ENCODE assay signal across 9 mouse cellular contexts in the genomic region with DNA sequence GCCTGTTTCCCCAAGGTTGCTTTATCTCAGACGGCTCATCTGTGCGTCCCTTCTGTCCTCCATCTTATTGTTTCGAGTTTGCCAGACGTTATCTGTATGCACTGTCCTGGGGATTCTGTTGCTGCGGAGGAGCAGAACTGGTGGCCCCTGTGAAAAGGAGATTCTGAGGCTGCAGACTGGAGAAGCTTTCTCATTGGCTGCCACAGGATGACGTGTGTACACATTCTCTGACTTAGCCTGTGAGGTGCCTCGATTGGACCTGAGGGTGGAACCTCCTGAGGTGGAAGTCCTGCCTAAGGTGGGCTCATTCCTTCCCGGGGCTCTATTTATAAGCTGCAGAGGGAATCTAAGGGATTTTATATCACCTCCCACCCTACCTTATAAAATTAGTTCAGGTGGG. TPM values are rescaled to one million over a fixed set of nuclear protein-coding genes. Genes with fewer than 3 reads are reported as not detected.
A peak's percentile ranks its signal among the peaks of the same experiment; 100 is the strongest.
DNase-seq lines count a peak whose midpoint lies in the region; ATAC-seq lines count a peak whose summit lies in the region.
"Had no signal": no experiment of that assay in that cellular context is flagged by ENCODE, and none has a peak within 500 bp of the region (broad histone marks: within the 10 kb centered on the region; RNA-seq: fewer than 3 reads in every experiment).

No protein-coding gene starts in this region.

- H3K4me2 ChIP-seq in forebrain, embryonic 12.5 days = peak overlapping the region; percentile 9; the same call in 1 of the 2 replicates
- H3K4me2 ChIP-seq in liver, embryonic 15.5 days = peak overlapping the region; percentile 71

- peaks cover 34% of the 10 kb centered on the region for H3K4me1 ChIP-seq in heart, embryonic 10.5 days
- peaks cover 31% of the 10 kb centered on the region for H3K4me1 ChIP-seq in forebrain, embryonic 12.5 days
- peaks cover 51% of the 10 kb centered on the region for H3K4me1 ChIP-seq in liver, embryonic 15.5 days (replicated peaks)

- H3K4me3 ChIP-seq in heart, embryonic 10.5 days = peak overlapping the region; percentile 45
- no peak overlapping the region for H3K4me3 ChIP-seq in forebrain, embryonic 12.5 days (replicated peaks)
- H3K4me3 ChIP-seq in liver, embryonic 15.5 days (replicated peaks) = peak overlapping the region; percentile 48

- no peak overlapping the region for H3K9ac ChIP-seq in forebrain, embryonic 12.5 days
- peak overlapping the region; percentile 19 for H3K9ac ChIP-seq in liver, embryonic 15.5 days

- peak; percentile 94 for DNase-seq in heart, embryonic 10.5 days (ENCODE audit: low spot score)
- DNase-seq in heart, postnatal 4 days = no peak
- DNase-seq in ES-CJ7 (ENCODE audit: low read depth, low spot score) = peak; percentile 90
- peak; percentile 24 for DNase-seq in testis, postnatal 14 days (ENCODE audit: low spot score)
- DNase-seq in adrenal gland, postnatal 10 days = no peak

- H3K27me3 ChIP-seq in heart, embryonic 10.5 days (ENCODE audit: insufficient read depth, poor library complexity, severe bottlenecking) = no peaks in the 10 kb centered on the region
- H3K27me3 ChIP-seq in forebrain, embryonic 12.5 days = no peaks in the 10 kb centered on the region
- no peaks in the 10 kb centered on the region for H3K27me3 ChIP-seq in liver, embryonic 15.5 days
- H3K27me3 ChIP-seq: Patski had no signal

- 0 out of 2 replicates have a peak, but pooled peaks cover 3% of the 10 kb centered on the region for H3K36me3 ChIP-seq in heart, embryonic 10.5 days
- peaks cover 4% of the 10 kb centered on the region for H3K36me3 ChIP-seq in forebrain, embryonic 12.5 days (replicated peaks)
- H3K36me3 ChIP-seq in liver, embryonic 15.5 days (replicated peaks) = no peaks in the 10 kb centered on the region

- ATAC-seq in forebrain, embryonic 12.5 days (ENCODE audit: low FRiP score) = peak; percentile 58; the same call in 1 of the 2 replicates
- peak; percentile 96 for ATAC-seq in liver, embryonic 15.5 days (ENCODE audit: insufficient read depth)
- ATAC-seq in cerebellum, adult (ENCODE audit: insufficient number of reproducible peaks, low FRiP score, low TSS enrichment) = no peak
- ATAC-seq: Patski had no signal

- 23% methylated on average over 8 of the region's 8 CpGs for WGBS in heart, embryonic 10.5 days
- WGBS in forebrain, embryonic 12.5 days = 29% methylated on average over 8 of the region's 8 CpGs
- WGBS in liver, embryonic 15.5 days (ENCODE audit: insufficient replicate concordance) = 8% methylated on average over 8 of the region's 8 CpGs

- peak overlapping the region; percentile 70; the same call in 1 of the 2 replicates for H3K27ac ChIP-seq in heart, embryonic 10.5 days
- peak overlapping the region; percentile 25; the same call in 1 of the 2 replicates for H3K27ac ChIP-seq in forebrain, embryonic 12.5 days
- H3K27ac ChIP-seq in liver, embryonic 15.5 days (replicated peaks) = peak overlapping the region; percentile 67

- H3K9me3 ChIP-seq in heart, embryonic 10.5 days = no peaks in the 10 kb centered on the region
- no peaks in the 10 kb centered on the region for H3K9me3 ChIP-seq in forebrain, embryonic 12.5 days
- no peaks in the 10 kb centered on the region for H3K9me3 ChIP-seq in liver, embryonic 15.5 days (replicated peaks)

RNA-seq across cellular contexts. Expression of a gene that starts 37.7 kb away (rescaled TPM):
- polyA plus RNA-seq in heart, embryonic 10.5 days (2016; fragmentation: Nextera tagmentation; extraction: Ambion mirVana) = 21.3 and 37.0 TPM in 2 replicates
- 10 to 100 TPM; 60.1 to 60.5 TPM for total RNA-seq in heart, postnatal 4 days (2021)
- polyA plus RNA-seq in forebrain, embryonic 12.5 days (2016; fragmentation: Nextera tagmentation; extraction: Ambion mirVana) = 71.8 and 73.8 TPM in 2 replicates
- polyA plus RNA-seq in liver, embryonic 15.5 days (2015; fragmentation: Nextera tagmentation; extraction: Ambion mirVana) = 6.6 and 8.6 TPM in 2 replicates
- 10 to 100 TPM; 40.0 to 62.6 TPM for total RNA-seq in adrenal gland, postnatal 10 days (2021)

RNA-seq across cellular contexts. Expression of a gene that starts 51.7 kb away (rescaled TPM):
- polyA plus RNA-seq in heart, embryonic 10.5 days (2016; fragmentation: Nextera tagmentation; extraction: Ambion mirVana) = 4.4 and 5.9 TPM in 2 replicates
- 1 to 10 TPM; 8.5 to 9.0 TPM for total RNA-seq in heart, postnatal 4 days (2021)
- 5.7 and 5.9 TPM in 2 replicates for polyA plus RNA-seq in forebrain, embryonic 12.5 days (2016; fragmentation: Nextera tagmentation; extraction: Ambion mirVana)
- polyA plus RNA-seq in liver, embryonic 15.5 days (2015; fragmentation: Nextera tagmentation; extraction: Ambion mirVana) = 1.6 and 1.7 TPM in 2 replicates
- total RNA-seq in adrenal gland, postnatal 10 days (2021) = 10 to 100 TPM; 13.3 to 16.4 TPM

RNA-seq across cellular contexts. Expression of a gene that starts 56.6 kb away (rescaled TPM):
- polyA plus RNA-seq in heart, embryonic 10.5 days (2016; fragmentation: Nextera tagmentation; extraction: Ambion mirVana) = 0.30 and 0.43 TPM in 2 replicates
- 1 to 10 TPM; 2.7 to 3.8 TPM for total RNA-seq in heart, postnatal 4 days (2021)
- polyA plus RNA-seq in forebrain, embryonic 12.5 days (2016; fragmentation: Nextera tagmentation; extraction: Ambion mirVana) = 0.24 and 0.50 TPM in 2 replicates
- 0.22 and 0.31 TPM in 2 replicates for polyA plus RNA-seq in liver, embryonic 15.5 days (2015; fragmentation: Nextera tagmentation; extraction: Ambion mirVana)
- total RNA-seq in adrenal gland, postnatal 10 days (2021) = 10 to 100 TPM; 20.4 to 23.4 TPM

Comparison
In these comparisons a context has a peak if more than half of its experiments do, and no peak if none do; other contexts are left out.
1. DNase-seq: peak in heart, embryonic 10.5 days (single experiment), ES-CJ7 (single experiment) and testis, postnatal 14 days (single experiment); none in heart, postnatal 4 days (single experiment) and adrenal gland, postnatal 10 days (single experiment).
2. Peak in every context shown above with its lines, with median percentiles within 50 percentile points of each other: H3K27ac ChIP-seq.